Mouse (Mus musculus) liver, embryonic 13.5 days (tissue): ENCODE data around the gene Itpr2. TPM values are rescaled to one million over a fixed set of nuclear protein-coding genes. Genes with fewer than 3 reads are reported as not detected.

Source experiments
- ATAC-seq: fragments of 200-750 bp; cut with Nextera tagmentation; 2 replicates; pipeline ENCODE4 v1.8.0; 2017; ENCODE audit warnings: low read depth, mild to moderate bottlenecking, moderate number of reproducible peaks, moderate library complexity
- DNase-seq: peaks from one replicate; pipeline ENCODE4 v3.0.0; 2022
- H3K27ac ChIP-seq: fragments of 300-500 bp; sonication (generic); 2 replicates; pipeline ENCODE4 v1.5.1; 2015; ENCODE audit warnings: moderate library complexity, mild to moderate bottlenecking, inconsistent platforms
- H3K27me3 ChIP-seq: fragments of 300-500 bp; sonication (generic); 2 replicates; pipeline ENCODE4 v1.6.1; 2015; ENCODE audit warnings: mild to moderate bottlenecking, inconsistent platforms
- H3K36me3 ChIP-seq: fragments of 300-500 bp; sonication (generic); 2 replicates; pipeline ENCODE4 v1.6.1; 2015; ENCODE audit warnings: mild to moderate bottlenecking, inconsistent platforms
- H3K4me1 ChIP-seq: fragments of 300-500 bp; sonication (generic); replicated peaks from 2 replicates; pipeline ENCODE4 v1.6.1; 2015; ENCODE audit warnings: inconsistent platforms
- H3K4me2 ChIP-seq: fragments of 300-500 bp; sonication (generic); 2 replicates; pipeline ENCODE4 v1.6.1; 2015; ENCODE audit warnings: inconsistent platforms, mild to moderate bottlenecking, moderate library complexity
- H3K4me3 ChIP-seq: fragments of 300-500 bp; sonication (generic); replicated peaks from 2 replicates; pipeline ENCODE4 v1.5.1; 2015; ENCODE audit warnings: mild to moderate bottlenecking, inconsistent platforms
- H3K9ac ChIP-seq: fragments of 300-500 bp; sonication (generic); 2 replicates; pipeline ENCODE4 v1.6.1; 2015; ENCODE audit warnings: mild to moderate bottlenecking, inconsistent platforms
- H3K9me3 ChIP-seq: fragments of 300-500 bp; sonication (generic); replicated peaks from 2 replicates; pipeline ENCODE4 v1.6.1; 2016; ENCODE audit warnings: inconsistent platforms
- WGBS: fragments of 180-500 bp; shearing (Covaris S2); methylation state at CpG from one replicate; pipeline ENCODE4 v1.1.7; 2015; ENCODE audit not compliant: insufficient replicate concordance; 5-methylcytosine and 5-hydroxymethylcytosine counted together
- polyA plus RNA-seq: library from polyadenylated mRNA; unstranded; fragments of >200 nt; fragmentation: Nextera tagmentation; extraction: Ambion mirVana; gene quantifications from 2 replicates; pipeline ENCODE4 v1.2.1, GENCODE M21; 2015

Gene Itpr2
- polyA plus RNA-seq, 1 experiment from 2014 or later = 2.4 TPM

DNA sequence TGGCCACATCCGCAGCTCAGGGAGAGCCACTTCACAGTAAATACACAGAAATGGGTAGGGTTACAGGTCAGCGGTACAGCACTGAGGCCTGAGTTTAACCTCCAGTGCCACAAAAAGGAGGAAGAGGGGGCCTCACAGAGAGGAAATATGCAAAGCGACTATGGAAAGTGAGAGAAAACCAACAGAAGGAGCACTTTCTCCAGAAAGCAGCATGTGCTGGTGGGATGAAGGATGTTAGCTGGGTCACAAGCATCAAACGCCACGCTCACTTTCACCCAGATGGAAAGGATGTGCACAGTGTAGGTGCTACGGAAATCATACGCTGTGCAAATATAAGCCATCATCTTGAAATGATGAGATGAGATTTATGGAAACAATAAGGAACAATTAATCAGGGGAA, 28.3 kb upstream of the Itpr2 start:
- Histone ChIP-seq H3K4me2 (no peak overlapping the region), H3K9me3 (no peaks in the 10 kb centered on the region), H3K36me3 (no peaks in the 10 kb centered on the region), H3K27ac (no peak overlapping the region), H3K4me1 (no peaks in the 10 kb centered on the region), H3K27me3 (no peaks in the 10 kb centered on the region), H3K9ac (no peak overlapping the region), H3K4me3 (no peak overlapping the region)
- no peak for ATAC-seq
- WGBS = 37% methylated on average over 7 of the region's 7 CpGs
- DNase-seq = no peak

GRCm38 (mm10) chr6:146527537-146527936, 25.5 kb upstream of the Itpr2 start:
- ATAC-seq = no peak
- Histone ChIP-seq H3K27ac (no peak overlapping the region), H3K36me3 (no peaks in the 10 kb centered on the region), H3K4me1 (no peaks in the 10 kb centered on the region), H3K9me3 (no peaks in the 10 kb centered on the region; the same call in 1 of the 2 replicates), H3K4me3 (no peak overlapping the region), H3K4me2 (no peak overlapping the region), H3K9ac (no peak overlapping the region), H3K27me3 (no peaks in the 10 kb centered on the region)
- no peak for DNase-seq
- 60% methylated on average over 2 of the region's 2 CpGs for WGBS

DNA sequence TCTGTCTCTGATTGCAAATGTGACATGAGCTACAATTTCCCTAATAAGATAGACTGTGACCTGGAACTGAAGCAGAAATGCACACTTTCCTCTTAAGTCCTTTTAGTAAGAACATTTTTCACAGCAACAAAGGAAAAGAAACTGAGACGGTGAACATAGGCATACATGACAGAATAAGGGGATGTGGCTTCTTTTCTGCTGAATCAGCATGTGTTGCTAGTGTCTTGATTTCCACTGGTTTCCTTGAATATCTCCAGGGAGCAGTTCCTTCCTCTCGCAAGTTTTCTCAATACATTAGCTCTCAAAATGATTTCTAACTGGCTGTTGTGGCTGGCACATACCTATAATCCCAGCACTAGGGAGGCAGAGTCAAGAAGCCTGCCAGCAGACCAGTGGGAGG, 23.5 kb upstream of the Itpr2 start:
- 37% methylated on average over 2 of the region's 2 CpGs for WGBS
- ATAC-seq = no peak
- no peak overlapping the region for H3K9ac ChIP-seq

GRCm38 (mm10) chr6:146521456-146522245, 19.6 kb upstream of the Itpr2 start:
- no peak overlapping the region for H3K27ac ChIP-seq
- 44% methylated on average over 5 of the region's 5 CpGs for WGBS

More for the DNA sequence above, 23.5 kb upstream of the Itpr2 start:
- H3K4me2 ChIP-seq = no peak overlapping the region
- H3K9me3 ChIP-seq = no peaks in the 10 kb centered on the region; the same call in 1 of the 2 replicates
- no peaks in the 10 kb centered on the region for H3K4me1 ChIP-seq
- no peaks in the 10 kb centered on the region for H3K27me3 ChIP-seq
- no peak for DNase-seq
- no peak overlapping the region for H3K4me3 ChIP-seq
- H3K27ac ChIP-seq = no peak overlapping the region
- H3K36me3 ChIP-seq = no peaks in the 10 kb centered on the region

GRCm38 (mm10) chr6:146519019-146519418, 17.0 kb upstream of the Itpr2 start:
- Histone ChIP-seq H3K27ac (no peak overlapping the region), H3K36me3 (no peaks in the 10 kb centered on the region), H3K4me3 (no peak overlapping the region), H3K4me2 (no peak overlapping the region), H3K4me1 (0 out of 2 replicates have a peak, but pooled peaks cover 3% of the 10 kb centered on the region), H3K9me3 (no peaks in the 10 kb centered on the region; the same call in 1 of the 2 replicates), H3K27me3 (no peaks in the 10 kb centered on the region), H3K9ac (no peak overlapping the region)
- DNase-seq (no peak), ATAC-seq (no peak)
- 53% methylated on average over 2 of the region's 2 CpGs for WGBS

More at GRCm38 (mm10) chr6:146521456-146522245, 19.6 kb upstream of the Itpr2 start:
- Histone ChIP-seq H3K9ac (no peak overlapping the region), H3K27me3 (no peaks in the 10 kb centered on the region), H3K36me3 (no peaks in the 10 kb centered on the region), H3K9me3 (no peaks in the 10 kb centered on the region; the same call in 1 of the 2 replicates), H3K4me2 (no peak overlapping the region), H3K4me3 (no peak overlapping the region), H3K4me1 (no peaks in the 10 kb centered on the region)
- DNase-seq = no peak
- no peak for ATAC-seq

DNA sequence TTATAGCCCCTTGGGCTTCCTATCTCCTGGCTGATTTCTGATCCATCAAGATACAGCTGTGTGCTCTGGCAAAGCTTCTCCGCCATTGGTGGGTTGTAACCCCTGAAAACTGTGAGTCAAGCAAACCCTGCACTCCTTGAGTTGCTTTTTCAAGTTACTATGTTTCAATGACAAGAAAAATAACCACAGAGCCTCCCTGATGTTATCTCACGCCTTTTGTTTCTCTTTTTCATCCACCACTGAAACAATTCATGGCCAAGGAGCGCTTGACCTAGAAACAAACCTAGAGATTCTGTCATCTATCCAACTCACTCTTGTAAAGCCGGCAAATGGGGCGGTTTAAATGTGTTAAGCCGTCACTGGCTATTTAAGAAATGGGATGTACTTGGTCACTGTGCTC, 13.9 kb upstream of the Itpr2 start:
- H3K9me3 ChIP-seq = no peaks in the 10 kb centered on the region
- H3K27ac ChIP-seq = no peak overlapping the region
- 0 out of 2 replicates have a peak, but pooled peaks cover 3% of the 10 kb centered on the region for H3K4me1 ChIP-seq
- H3K4me3 ChIP-seq = no peak overlapping the region
- no peak overlapping the region for H3K4me2 ChIP-seq
- H3K27me3 ChIP-seq = no peaks in the 10 kb centered on the region
- no peak overlapping the region for H3K9ac ChIP-seq
- DNase-seq (no peak), ATAC-seq (no peak)
- WGBS = 44% methylated on average over 6 of the region's 6 CpGs
- H3K36me3 ChIP-seq = no peaks in the 10 kb centered on the region

DNA sequence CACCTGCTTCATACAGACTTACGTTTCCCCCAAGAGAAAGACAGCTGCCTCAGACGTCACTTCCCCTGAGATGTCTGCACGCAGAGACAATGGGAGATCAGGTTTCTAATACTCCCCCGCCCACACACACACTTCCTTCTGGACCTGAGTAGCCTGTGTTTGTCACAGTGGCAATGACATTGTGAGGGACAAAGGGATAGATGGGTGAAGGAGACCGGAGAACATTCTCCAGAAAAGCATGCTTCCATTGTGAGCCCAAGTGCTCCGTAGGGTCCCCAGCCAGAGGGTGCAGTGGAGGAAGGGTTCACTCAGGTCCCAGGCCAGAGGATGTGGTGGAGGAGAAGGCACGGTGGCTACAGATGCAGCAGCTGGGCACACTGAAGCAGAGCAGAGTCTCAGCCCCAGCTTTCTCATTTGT, 12.5 kb upstream of the Itpr2 start:
- Histone ChIP-seq H3K9ac (no peak overlapping the region), H3K36me3 (no peaks in the 10 kb centered on the region), H3K4me3 (no peak overlapping the region), H3K4me2 (no peak overlapping the region), H3K9me3 (no peaks in the 10 kb centered on the region), H3K27me3 (no peaks in the 10 kb centered on the region), H3K27ac (no peak overlapping the region), H3K4me1 (peaks cover 11% of the 10 kb centered on the region; the same call in 1 of the 2 replicates)
- WGBS = 29% methylated on average over 7 of the region's 7 CpGs
- ATAC-seq (no peak), DNase-seq (no peak)

DNA sequence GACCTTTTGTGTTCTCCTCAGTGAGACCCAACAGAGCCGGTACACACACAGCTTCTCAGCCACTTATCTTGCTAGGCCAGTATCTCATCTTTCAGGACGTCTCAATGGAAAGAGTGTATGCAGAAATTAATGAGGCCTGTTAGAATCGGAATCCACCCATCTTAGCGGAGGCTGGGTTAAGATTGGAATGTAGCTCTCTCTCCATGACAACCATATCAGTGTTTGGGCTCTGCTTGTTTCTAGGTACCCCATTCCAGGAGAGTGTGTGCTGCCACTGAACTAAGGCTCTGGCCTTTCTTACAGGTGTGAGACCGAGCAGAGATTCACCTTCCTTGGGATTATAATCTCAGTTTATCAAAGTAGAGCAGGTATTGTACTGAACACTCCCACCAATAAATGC, 11.9 kb upstream of the Itpr2 start:
- Histone ChIP-seq H3K9me3 (no peaks in the 10 kb centered on the region), H3K4me3 (no peak overlapping the region), H3K27ac (no peak overlapping the region), H3K9ac (no peak overlapping the region), H3K4me2 (no peak overlapping the region), H3K36me3 (no peaks in the 10 kb centered on the region), H3K4me1 (peaks cover 11% of the 10 kb centered on the region; the same call in 1 of the 2 replicates), H3K27me3 (no peaks in the 10 kb centered on the region)
- DNase-seq (no peak), ATAC-seq (no peak)
- WGBS = 51% methylated on average over 5 of the region's 5 CpGs

DNA sequence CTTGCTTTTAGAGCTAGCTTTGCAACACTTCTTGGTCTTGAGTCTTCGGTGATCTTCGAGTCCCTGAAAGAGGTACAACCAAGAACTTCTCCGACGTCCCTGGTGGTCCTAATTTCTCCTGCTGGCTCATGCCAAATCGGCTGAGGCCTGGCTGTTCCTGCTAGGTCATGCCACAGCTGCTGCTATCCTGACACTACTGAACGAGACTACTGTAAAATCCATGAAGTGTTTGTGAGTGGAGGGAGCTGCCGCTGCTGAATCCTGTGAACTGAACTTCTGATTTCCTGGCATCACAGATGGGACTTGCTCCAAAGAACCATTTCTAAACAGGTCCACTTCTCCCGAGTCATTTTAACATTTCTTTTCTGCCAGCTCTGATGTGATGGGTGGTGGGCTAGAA, 11.4 kb upstream of the Itpr2 start:
- Histone ChIP-seq H3K27ac (no peak overlapping the region), H3K4me3 (no peak overlapping the region), H3K9me3 (no peaks in the 10 kb centered on the region), H3K9ac (no peak overlapping the region), H3K4me2 (no peak overlapping the region), H3K36me3 (no peaks in the 10 kb centered on the region), H3K4me1 (peaks cover 11% of the 10 kb centered on the region; the same call in 1 of the 2 replicates), H3K27me3 (no peaks in the 10 kb centered on the region)
- ATAC-seq (no peak), DNase-seq (no peak)
- 73% methylated on average over 8 of the region's 8 CpGs for WGBS

- peaks cover 11% of the 10 kb centered on the region; the same call in 1 of the 2 replicates for H3K4me1 ChIP-seq
- H3K27me3 ChIP-seq = no peaks in the 10 kb centered on the region
- 70% methylated on average over 8 of the region's 8 CpGs for WGBS
- no peak overlapping the region for H3K4me3 ChIP-seq
- DNase-seq (no peak), ATAC-seq (no peak)
- no peak overlapping the region for H3K27ac ChIP-seq
- H3K9ac ChIP-seq = no peak overlapping the region
- no peaks in the 10 kb centered on the region for H3K36me3 ChIP-seq
- no peaks in the 10 kb centered on the region for H3K9me3 ChIP-seq
- no peak overlapping the region for H3K4me2 ChIP-seq
Measured at GRCm38 (mm10) chr6:146511511-146511910, 9.5 kb upstream of the Itpr2 start.

DNA sequence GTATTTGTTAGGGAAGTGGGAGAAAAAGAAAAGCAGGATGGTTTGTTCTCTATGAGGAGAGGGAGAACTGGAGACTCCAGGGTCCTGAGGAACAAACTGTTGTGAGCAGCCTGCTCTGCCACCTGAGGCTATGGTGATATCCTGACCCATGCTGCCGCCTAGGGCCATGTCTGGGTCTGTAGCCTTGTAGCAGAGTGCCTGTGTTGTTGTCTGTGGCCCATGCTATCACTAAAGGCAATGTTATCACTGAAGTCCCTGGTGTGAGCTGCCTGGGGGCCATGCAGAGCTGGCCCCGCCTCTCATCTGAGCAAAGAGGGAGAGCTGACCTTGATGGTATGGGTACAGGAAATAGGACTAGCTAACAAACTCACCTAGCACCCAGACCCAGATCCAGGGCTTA, 7.9 kb upstream of the Itpr2 start:
- no peak overlapping the region for H3K9ac ChIP-seq
- peaks cover 8% of the 10 kb centered on the region; the same call in 1 of the 2 replicates for H3K4me1 ChIP-seq
- no peaks in the 10 kb centered on the region for H3K9me3 ChIP-seq
- DNase-seq (peak; percentile 36), ATAC-seq (peak; percentile 82)
- 25% methylated on average over 2 of the region's 2 CpGs for WGBS
- H3K4me3 ChIP-seq = no peak overlapping the region
- H3K27me3 ChIP-seq = no peaks in the 10 kb centered on the region
- no peak overlapping the region for H3K4me2 ChIP-seq
- no peak overlapping the region for H3K27ac ChIP-seq
- H3K36me3 ChIP-seq = no peaks in the 10 kb centered on the region

DNA sequence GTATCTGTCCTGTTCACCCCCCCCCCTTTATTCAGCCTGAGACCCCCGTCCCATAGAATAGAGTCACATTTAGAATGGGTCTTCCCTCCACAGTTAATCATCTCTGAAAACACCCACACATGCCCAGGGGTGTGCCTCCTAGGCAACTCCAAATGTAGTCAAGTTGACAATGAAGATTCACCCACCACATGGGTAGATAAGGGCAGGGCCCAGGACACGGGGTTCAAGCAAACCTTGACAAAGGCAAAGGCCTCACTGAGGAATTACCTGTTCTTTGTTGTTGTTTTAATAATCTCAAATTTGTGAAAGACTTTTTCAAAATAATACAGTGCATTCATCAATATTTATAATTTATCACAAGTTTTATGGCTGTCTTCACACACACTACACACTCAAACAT, 2.4 kb upstream of the Itpr2 start:
- no peak overlapping the region for H3K4me2 ChIP-seq
- H3K36me3 ChIP-seq = no peaks in the 10 kb centered on the region
- peaks cover 27% of the 10 kb centered on the region for H3K4me1 ChIP-seq
- H3K4me3 ChIP-seq = no peak overlapping the region
- WGBS = 48% methylated on average over 2 of the region's 2 CpGs
- ATAC-seq (no peak), DNase-seq (peak; percentile 6)
- no peak overlapping the region for H3K9ac ChIP-seq
- H3K27ac ChIP-seq = no peak overlapping the region
- H3K27me3 ChIP-seq = peaks cover 44% of the 10 kb centered on the region
- no peaks in the 10 kb centered on the region for H3K9me3 ChIP-seq
